Mouse (Mus musculus) cerebellum, adult 2 months (tissue): ENCODE data around the gene Tcf21. TPM values are rescaled to one million over a fixed set of nuclear protein-coding genes. Genes with fewer than 3 reads are reported as not detected.

Experiments used
- DNase-seq, 2 experiments: peaks; one replicate each; pipeline ENCODE4 v3.0.0; 2021
- H3K27ac ChIP-seq: fragments of 200-500 bp; 2 replicates; pipeline ENCODE4 v1.5.1; 2012; ENCODE audit warnings: low read length, control low read depth, inconsistent platforms; ENCODE audit not compliant: insufficient read depth
- H3K27me3 ChIP-seq: fragments of 200-500 bp; 2 replicates; pipeline ENCODE4 v1.6.1; 2012; ENCODE audit warnings: inconsistent platforms, mild to moderate bottlenecking, low read length, moderate library complexity; ENCODE audit not compliant: control insufficient read depth, insufficient read depth
- H3K4me1 ChIP-seq: fragments of 200-500 bp; 2 replicates; pipeline ENCODE4 v1.6.1; 2011; ENCODE audit warnings: low read length; ENCODE audit not compliant: control insufficient read depth, insufficient read depth
- H3K4me3 ChIP-seq: fragments of 200-500 bp; replicated peaks from 2 replicates; pipeline ENCODE3; 2011; ENCODE audit warnings: mild to moderate bottlenecking, low read depth, low read length, control low read depth; ENCODE audit not compliant: insufficient read depth
- CTCF ChIP-seq: fragments of 200-500 bp; IDR thresholded peaks from 2 replicates; pipeline ENCODE4 v1.5.1; 2011; ENCODE audit warnings: low read depth, mild to moderate bottlenecking, control low read depth, low read length, moderate library complexity, borderline replicate concordance; ENCODE audit not compliant: insufficient read depth
- POLR2A ChIP-seq: fragments of 200-500 bp; IDR thresholded peaks from 2 replicates; pipeline ENCODE4 v1.6.1; 2011; ENCODE audit warnings: low read length, control low read depth, borderline replicate concordance; ENCODE audit not compliant: insufficient read depth
- WGBS: fragments of 180-500 bp; shearing (Covaris S2); methylation state at CpG from one replicate; pipeline ENCODE4 v1.1.7; 2018; 5-methylcytosine and 5-hydroxymethylcytosine counted together
- polyA plus RNA-seq: library from polyadenylated mRNA; depleted of rRNA; stranded (reverse); fragments of >200 nt; gene quantifications from 2 replicates; pipeline ENCODE4 v1.2.3, GENCODE M21; 2012

Gene Tcf21
- polyA plus RNA-seq, 1 experiment = 0.29 TPM

- TF ChIP-seq CTCF (no peak), POLR2A (no peak)
- DNase-seq = no peak
- Histone ChIP-seq H3K4me1 (no peaks in the 10 kb centered on the region), H3K27me3 (peaks cover 12% of the 10 kb centered on the region; the same call in 1 of the 2 replicates), H3K27ac (no peak overlapping the region), H3K4me3 (no peak overlapping the region)
- 4% methylated on average over 19 of the region's 19 CpGs for WGBS
Observed at GRCm38 (mm10) chr10:22815461-22816236, 4.3 kb downstream of the Tcf21 start.

GRCm38 (mm10) chr10:22814771-22815170 is 5.2 kb downstream of the Tcf21 start:
- 2% methylated on average over 2 of the region's 2 CpGs for WGBS
- peaks cover 11% of the 10 kb centered on the region; the same call in 1 of the 2 replicates for H3K27me3 ChIP-seq

GRCm38 (mm10) chr10:22814294-22814693 is 5.7 kb downstream of the Tcf21 start:
- TF ChIP-seq POLR2A (no peak), CTCF (no peak)
- 4% methylated on average over 7 of the region's 8 CpGs for WGBS
- H3K4me1 ChIP-seq = no peaks in the 10 kb centered on the region
- H3K4me3 ChIP-seq = no peak overlapping the region
- H3K27ac ChIP-seq = no peak overlapping the region
- no peak for DNase-seq
- peaks cover 11% of the 10 kb centered on the region; the same call in 1 of the 2 replicates for H3K27me3 ChIP-seq

More at GRCm38 (mm10) chr10:22814771-22815170, 5.2 kb downstream of the Tcf21 start:
- Histone ChIP-seq H3K4me1 (no peaks in the 10 kb centered on the region), H3K27ac (no peak overlapping the region), H3K4me3 (no peak overlapping the region)
- DNase-seq = no peak
- TF ChIP-seq CTCF (no peak), POLR2A (no peak)

- Histone ChIP-seq H3K4me3 (no peak overlapping the region), H3K27ac (no peak overlapping the region), H3K4me1 (no peaks in the 10 kb centered on the region), H3K27me3 (peaks cover 8% of the 10 kb centered on the region; the same call in 1 of the 2 replicates)
- TF ChIP-seq POLR2A (no peak), CTCF (no peak)
- 2% methylated on average over 18 of the region's 18 CpGs for WGBS
- no peak for DNase-seq
Observed at GRCm38 (mm10) chr10:22813317-22813960, 6.5 kb downstream of the Tcf21 start.

- DNase-seq = no peak
- TF ChIP-seq POLR2A = no peak
- no peak for TF ChIP-seq CTCF
- no peak overlapping the region for H3K4me3 ChIP-seq
- no peak overlapping the region for H3K27ac ChIP-seq
- H3K27me3 ChIP-seq = peaks cover 4% of the 10 kb centered on the region; the same call in 1 of the 2 replicates
- 8% methylated on average over 12 of the region's 12 CpGs for WGBS
- no peaks in the 10 kb centered on the region for H3K4me1 ChIP-seq
Observed at GRCm38 (mm10) chr10:22811921-22812320, 8.1 kb downstream of the Tcf21 start.

GRCm38 (mm10) chr10:22782684-22783083 is 37.3 kb downstream of the Tcf21 start:
- TF ChIP-seq CTCF (no peak), POLR2A (no peak)
- no peak for DNase-seq
- Histone ChIP-seq H3K27ac (no peak overlapping the region), H3K27me3 (no peaks in the 10 kb centered on the region), H3K4me3 (no peak overlapping the region), H3K4me1 (no peaks in the 10 kb centered on the region)
- 50% methylated on average over 3 of the region's 3 CpGs for WGBS

- H3K27ac ChIP-seq = no peak overlapping the region
- no peak overlapping the region for H3K4me3 ChIP-seq
- no peaks in the 10 kb centered on the region for H3K4me1 ChIP-seq
- no peaks in the 10 kb centered on the region for H3K27me3 ChIP-seq
- 43% methylated on average over 4 of the region's 4 CpGs for WGBS
- no peak for DNase-seq
- TF ChIP-seq CTCF = no peak
- TF ChIP-seq POLR2A = no peak
Observed at GRCm38 (mm10) chr10:22781466-22781865, 38.5 kb downstream of the Tcf21 start.
